ENCODE assay signal across 21 mouse cellular contexts in the genomic region with DNA sequence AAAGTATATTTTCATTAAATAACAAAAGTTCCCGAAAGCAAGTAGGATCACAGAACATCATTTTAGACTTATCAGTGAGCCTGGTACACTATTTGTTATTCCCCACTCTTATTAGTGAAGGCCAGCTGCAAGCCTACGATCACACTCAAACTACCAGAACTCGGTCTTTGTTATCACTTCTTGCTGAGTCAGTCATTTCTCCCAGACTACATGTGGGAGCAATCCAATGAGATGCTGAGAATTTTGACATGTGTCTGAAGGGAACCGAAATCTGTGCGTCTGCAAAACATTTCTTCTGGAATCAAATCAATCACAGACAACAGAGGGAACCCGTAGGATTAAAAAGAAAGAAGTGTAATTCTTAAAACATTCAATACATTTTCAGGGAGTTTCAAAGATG.
"Had no signal": no experiment of that assay in that cellular context is flagged by ENCODE, and none has a peak within 500 bp of the region (broad histone marks: within the 10 kb centered on the region; RNA-seq: fewer than 3 reads in every experiment).

No protein-coding gene starts in this region.

- H3K4me2 ChIP-seq: limb, embryonic 15.5 days; liver, embryonic 12.5 days; midbrain, embryonic 12.5 days; neural tube, embryonic 13.5 days; neural tube, embryonic 15.5 days; stomach, embryonic 15.5 days had no signal

- H3K9me3 ChIP-seq: limb, embryonic 15.5 days; liver, embryonic 12.5 days; megakaryocyte, embryonic 14.5 days; midbrain, embryonic 10.5 days; midbrain, embryonic 12.5 days; neural tube, embryonic 13.5 days; neural tube, embryonic 15.5 days; stomach, embryonic 15.5 days had no signal

- DNase-seq: lung, adult 18-20 months; lung, postnatal 4 days; retina, postnatal 1 day; right cerebral cortex, adult 18-20 months; right cerebral cortex, postnatal 14 days; thymus, adult 2 months; thymus, postnatal 25 days; thymus, postnatal 4 days had no signal

- H3K27me3 ChIP-seq: limb, embryonic 15.5 days; liver, embryonic 12.5 days; megakaryocyte, embryonic 14.5 days; midbrain, embryonic 12.5 days; neural tube, embryonic 13.5 days; neural tube, embryonic 15.5 days; stomach, embryonic 15.5 days had no signal

- H3K4me3 ChIP-seq: limb, embryonic 15.5 days; liver, embryonic 12.5 days; megakaryocyte, embryonic 14.5 days; midbrain, embryonic 10.5 days; midbrain, embryonic 12.5 days; myocyte; neural tube, embryonic 13.5 days; neural tube, embryonic 15.5 days; stomach, embryonic 15.5 days had no signal

- H3K27ac ChIP-seq: limb, embryonic 15.5 days; liver, embryonic 12.5 days; liver, embryonic 14.5 days; midbrain, embryonic 10.5 days; midbrain, embryonic 12.5 days; neural tube, embryonic 13.5 days; neural tube, embryonic 15.5 days; stomach, embryonic 15.5 days; stomach, postnatal 0 days had no signal

- H3K4me1 ChIP-seq: limb, embryonic 15.5 days; liver, embryonic 12.5 days; megakaryocyte, embryonic 14.5 days; midbrain, embryonic 10.5 days; midbrain, embryonic 12.5 days; neural tube, embryonic 13.5 days; neural tube, embryonic 15.5 days; stomach, embryonic 15.5 days had no signal

- H3K36me3 ChIP-seq: limb, embryonic 15.5 days; liver, embryonic 12.5 days; midbrain, embryonic 10.5 days; midbrain, embryonic 12.5 days; neural tube, embryonic 13.5 days; neural tube, embryonic 15.5 days; stomach, embryonic 15.5 days had no signal

- H3K9ac ChIP-seq: limb, embryonic 15.5 days; liver, embryonic 12.5 days; liver, embryonic 14.5 days; midbrain, embryonic 12.5 days; neural tube, embryonic 13.5 days; neural tube, embryonic 15.5 days; stomach, embryonic 15.5 days had no signal

- ATAC-seq: liver, embryonic 12.5 days; lung, postnatal 0 days; midbrain, embryonic 16.5 days had no signal
